Mouse (Mus musculus) inflammation-experienced regulatory T-cells, adult 6 months (primary cell): ENCODE measurements around the gene Gfpt2. TPM values are rescaled to one million over a fixed set of nuclear protein-coding genes. Genes with fewer than 3 reads are reported as not detected.
"Not testable (repeated sequence)": the region's sequence is repeated elsewhere in the genome, so short reads cannot be mapped to it uniquely, and the experiment has no call there.

ENCODE experiments used
- ATAC-seq: one replicate; pipeline ENCODE4 v1.8.0; 2017
- polyA plus RNA-seq, 3 experiments: library from polyadenylated mRNA; unstranded; fragments of 100-300 nt; shearing (Covaris generic); gene quantifications; one replicate each; pipeline ENCODE4 v1.2.1; 2017

The Gfpt2 gene
- polyA plus RNA-seq, 3 experiments from 2014 or later = 0.28 to 3.0 (median 1.3) TPM

- no peak for ATAC-seq
These were observed 565 bp downstream of the Gfpt2 start for GRCm38 (mm10) chr11:49794342-49795144.

GRCm38 (mm10) chr11:49798931-49799330, 5.0 kb downstream of the Gfpt2 start:
- ATAC-seq = no peak

GRCm38 (mm10) chr11:49801516-49801915, 7.5 kb downstream of the Gfpt2 start:
- ATAC-seq = no peak

- no peak for ATAC-seq
These were observed 9.8 kb downstream of the Gfpt2 start for GRCm38 (mm10) chr11:49803801-49804200.

GRCm38 (mm10) chr11:49806218-49806617, 12.2 kb downstream of the Gfpt2 start:
- ATAC-seq = no peak

- ATAC-seq = no peak
These were observed 15.0 kb downstream of the Gfpt2 start for GRCm38 (mm10) chr11:49808946-49809345.

GRCm38 (mm10) chr11:49810696-49811095, 16.7 kb downstream of the Gfpt2 start:
- ATAC-seq = not testable (repeated sequence)

- ATAC-seq = peak; percentile 65
These were observed 17.1 kb downstream of the Gfpt2 start for GRCm38 (mm10) chr11:49811099-49811541.

GRCm38 (mm10) chr11:49811879-49812278, 17.9 kb downstream of the Gfpt2 start:
- peak; percentile 66 for ATAC-seq

- ATAC-seq = no peak
These were observed 25.0 kb downstream of the Gfpt2 start for GRCm38 (mm10) chr11:49818869-49819566.

- ATAC-seq = no peak
These were observed 25.7 kb downstream of the Gfpt2 start for GRCm38 (mm10) chr11:49819676-49820075.

- ATAC-seq = no peak
These were observed 26.9 kb downstream of the Gfpt2 start for GRCm38 (mm10) chr11:49820928-49821327.

GRCm38 (mm10) chr11:49821546-49821945, 27.6 kb downstream of the Gfpt2 start:
- no peak for ATAC-seq

GRCm38 (mm10) chr11:49822337-49822736, 28.4 kb downstream of the Gfpt2 start:
- no peak for ATAC-seq

GRCm38 (mm10) chr11:49824896-49825295, 30.9 kb downstream of the Gfpt2 start:
- ATAC-seq = no peak

- no peak for ATAC-seq
These were observed 33.3 kb downstream of the Gfpt2 start for GRCm38 (mm10) chr11:49827243-49827642.

GRCm38 (mm10) chr11:49829176-49829745, 35.3 kb downstream of the Gfpt2 start:
- ATAC-seq = no peak

GRCm38 (mm10) chr11:49831980-49832379, 38.0 kb downstream of the Gfpt2 start:
- no peak for ATAC-seq

GRCm38 (mm10) chr11:49832962-49833361, 39.0 kb downstream of the Gfpt2 start:
- no peak for ATAC-seq

GRCm38 (mm10) chr11:49834248-49834647, 40.3 kb downstream of the Gfpt2 start:
- ATAC-seq = no peak

GRCm38 (mm10) chr11:49835257-49835956, 41.4 kb downstream of the Gfpt2 start:
- no peak for ATAC-seq

GRCm38 (mm10) chr11:49837717-49838407, 43.9 kb downstream of the Gfpt2 start:
- ATAC-seq = peak; percentile 32
